Mouse (Mus musculus): ENCODE data around the gene Rnf123. TPM values are rescaled to one million over a fixed set of nuclear protein-coding genes. Genes with fewer than 3 reads are reported as not detected.
A peak's percentile ranks its signal among the peaks of the same experiment; 100 is the strongest.

The Rnf123 gene
- polyA plus RNA-seq, 2 experiments, result 88.2 to 146 TPM

GRCm38 (mm10) chr9:108069529-108069928, 13.6 kb downstream of the Rnf123 start:
- no peak overlapping the region for H3K4me3 ChIP-seq (ENCODE audit: insufficient read depth in 1 of 2, low read depth in 2 of 2, low read length in 2 of 2)
- ATAC-seq (ENCODE audit: insufficient read depth) (no peak), DNase-seq (ENCODE audit: low read depth in 3 of 3, low spot score in 3 of 3) (no peak)
- TF ChIP-seq EP300 (IDR thresholded peaks at IDR 0.05; ENCODE audit: low read depth) (no peak), CTCF (IDR thresholded peaks at IDR 0.05; ENCODE audit: low read depth) (no peak)
- 87% methylated on average over 7 of the region's 7 CpGs for WGBS (ENCODE audit: insufficient replicate concordance)
- H3K27me3 ChIP-seq (ENCODE audit: control insufficient read depth, insufficient read depth, low read length), result no peaks in the 10 kb centered on the region
- no peak overlapping the region for H3K9ac ChIP-seq (replicated peaks)
- H3K27ac ChIP-seq, result no peak overlapping the region
- H3K4me2 ChIP-seq (ENCODE audit: low read depth), result no peak overlapping the region
- H3K4me1 ChIP-seq (replicated peaks; ENCODE audit: control insufficient read depth in 2 of 2, insufficient read depth in 2 of 2, low read length in 1 of 2), result peaks cover 0 to 5% of the 10 kb centered on the region in 2 experiments; a peak in 1 of 4 replicates
- no peaks in the 10 kb centered on the region for H3K9me3 ChIP-seq (ENCODE audit: control insufficient read depth, low read length)
- H3K36me3 ChIP-seq (replicated peaks; ENCODE audit: control insufficient read depth, insufficient read depth, low read depth), result peaks cover 96% of the 10 kb centered on the region

- Histone ChIP-seq H3K4me3 (ENCODE audit: insufficient read depth in 1 of 2, low read depth in 2 of 2, low read length in 2 of 2) (no peak overlapping the region), H3K27me3 (ENCODE audit: control insufficient read depth, insufficient read depth, low read length) (no peaks in the 10 kb centered on the region), H3K9me3 (ENCODE audit: control insufficient read depth, low read length) (no peaks in the 10 kb centered on the region), H3K4me1 (replicated peaks; ENCODE audit: control insufficient read depth in 2 of 2, insufficient read depth in 2 of 2, low read length in 1 of 2) (peaks cover 0 to 5% of the 10 kb centered on the region in 2 experiments; a peak in 1 of 4 replicates), H3K36me3 (replicated peaks; ENCODE audit: control insufficient read depth, insufficient read depth, low read depth) (peaks cover 96% of the 10 kb centered on the region), H3K27ac (no peak overlapping the region), H3K4me2 (ENCODE audit: low read depth) (no peak overlapping the region), H3K9ac (replicated peaks) (no peak overlapping the region)
- ATAC-seq (ENCODE audit: insufficient read depth) (no peak), DNase-seq (ENCODE audit: low read depth in 3 of 3, low spot score in 3 of 3) (no peak)
- TF ChIP-seq CTCF (IDR thresholded peaks at IDR 0.05; ENCODE audit: low read depth) (no peak), EP300 (IDR thresholded peaks at IDR 0.05; ENCODE audit: low read depth) (no peak)
- 88% methylated on average over 9 of the region's 9 CpGs for WGBS (ENCODE audit: insufficient replicate concordance)
These were observed 14.1 kb downstream of the Rnf123 start for GRCm38 (mm10) chr9:108069007-108069406.

- TF ChIP-seq EP300 (IDR thresholded peaks at IDR 0.05; ENCODE audit: low read depth), result no peak
- TF ChIP-seq CTCF (IDR thresholded peaks at IDR 0.05; ENCODE audit: low read depth), result peak; percentile 99
- Histone ChIP-seq H3K27me3 (ENCODE audit: control insufficient read depth, insufficient read depth, low read length) (no peaks in the 10 kb centered on the region), H3K4me3 (ENCODE audit: insufficient read depth in 1 of 2, low read depth in 2 of 2, low read length in 2 of 2) (no peak overlapping the region), H3K27ac (no peak overlapping the region), H3K4me1 (replicated peaks; ENCODE audit: control insufficient read depth in 2 of 2, insufficient read depth in 2 of 2, low read length in 1 of 2) (peaks cover 0 to 3% of the 10 kb centered on the region in 2 experiments; a peak in 1 of 4 replicates), H3K4me2 (ENCODE audit: low read depth) (no peak overlapping the region), H3K9ac (replicated peaks) (no peak overlapping the region), H3K9me3 (ENCODE audit: control insufficient read depth, low read length) (no peaks in the 10 kb centered on the region), H3K36me3 (replicated peaks; ENCODE audit: control insufficient read depth, insufficient read depth, low read depth) (peaks cover 98% of the 10 kb centered on the region)
- 21% methylated on average over 8 of the region's 8 CpGs for WGBS (ENCODE audit: insufficient replicate concordance)
- DNase-seq (ENCODE audit: low read depth in 3 of 3, low spot score in 3 of 3), result peak; percentile 75 to 82 (median 77)
- peak; percentile 48 for ATAC-seq (ENCODE audit: insufficient read depth)
These were observed 15.2 kb downstream of the Rnf123 start for GRCm38 (mm10) chr9:108067900-108068299.

GRCm38 (mm10) chr9:108067199-108067598, 15.9 kb downstream of the Rnf123 start:
- H3K27me3 ChIP-seq (ENCODE audit: control insufficient read depth, insufficient read depth, low read length), result no peaks in the 10 kb centered on the region
- H3K36me3 ChIP-seq (replicated peaks; ENCODE audit: control insufficient read depth, insufficient read depth, low read depth), result peaks cover 100% of the 10 kb centered on the region
- whole genome bisulfite sequencing (ENCODE audit: insufficient replicate concordance), result 94% methylated on average over 7 of the region's 7 CpGs
- H3K9me3 ChIP-seq (ENCODE audit: control insufficient read depth, low read length), result no peaks in the 10 kb centered on the region
- H3K4me3 ChIP-seq (ENCODE audit: insufficient read depth in 1 of 2, low read depth in 2 of 2, low read length in 2 of 2), result no peak overlapping the region
- H3K27ac ChIP-seq, result no peak overlapping the region
- peak; percentile 30; the same call in 1 of the 2 replicates for TF ChIP-seq CTCF (IDR thresholded peaks at IDR 0.05; ENCODE audit: low read depth)
- no peak for TF ChIP-seq EP300 (IDR thresholded peaks at IDR 0.05; ENCODE audit: low read depth)
- DNase-seq (ENCODE audit: low read depth in 3 of 3, low spot score in 3 of 3), result no peak
- no peak for ATAC-seq (ENCODE audit: insufficient read depth)
- no peak overlapping the region for H3K9ac ChIP-seq (replicated peaks)
- H3K4me1 ChIP-seq (replicated peaks; ENCODE audit: control insufficient read depth in 2 of 2, insufficient read depth in 2 of 2, low read length in 1 of 2), result peaks cover 0 to under 1% of the 10 kb centered on the region in 2 experiments; a peak in 1 of 4 replicates
- no peak overlapping the region for H3K4me2 ChIP-seq (ENCODE audit: low read depth)

GRCm38 (mm10) chr9:108065491-108066011, 17.6 kb downstream of the Rnf123 start:
- no peak overlapping the region for H3K4me2 ChIP-seq (ENCODE audit: low read depth)
- H3K36me3 ChIP-seq (replicated peaks; ENCODE audit: control insufficient read depth, insufficient read depth, low read depth), result peaks cover 100% of the 10 kb centered on the region
- peak; percentile 49; the same call in 1 of the 2 replicates for ATAC-seq (ENCODE audit: insufficient read depth)
- no peak overlapping the region for H3K9ac ChIP-seq (replicated peaks)
- H3K27ac ChIP-seq, result no peak overlapping the region
- no peak overlapping the region for H3K4me3 ChIP-seq (ENCODE audit: insufficient read depth in 1 of 2, low read depth in 2 of 2, low read length in 2 of 2)
- no peaks in the 10 kb centered on the region for H3K27me3 ChIP-seq (ENCODE audit: control insufficient read depth, insufficient read depth, low read length)
- no peak for DNase-seq (ENCODE audit: low read depth in 3 of 3, low spot score in 3 of 3)
- TF ChIP-seq CTCF (IDR thresholded peaks at IDR 0.05; ENCODE audit: low read depth) (peak; percentile 86), EP300 (IDR thresholded peaks at IDR 0.05; ENCODE audit: low read depth) (no peak)
- no peaks in the 10 kb centered on the region for H3K4me1 ChIP-seq (replicated peaks; ENCODE audit: control insufficient read depth in 2 of 2, insufficient read depth in 2 of 2, low read length in 1 of 2)
- WGBS (ENCODE audit: insufficient replicate concordance), result 39% methylated on average over 5 of the region's 5 CpGs
- no peaks in the 10 kb centered on the region for H3K9me3 ChIP-seq (ENCODE audit: control insufficient read depth, low read length)

Measured in liver, embryonic 14.5 days (tissue).